Mouse (Mus musculus): ENCODE data around the gene Maff.

Gene Maff

GRCm38 (mm10) chr15:79346051-79346793, at the start of gene Maff:
Gene Maff (plus strand): TSS chr15:79346621.
- DNase-seq, result peak; percentile 57

DNA sequence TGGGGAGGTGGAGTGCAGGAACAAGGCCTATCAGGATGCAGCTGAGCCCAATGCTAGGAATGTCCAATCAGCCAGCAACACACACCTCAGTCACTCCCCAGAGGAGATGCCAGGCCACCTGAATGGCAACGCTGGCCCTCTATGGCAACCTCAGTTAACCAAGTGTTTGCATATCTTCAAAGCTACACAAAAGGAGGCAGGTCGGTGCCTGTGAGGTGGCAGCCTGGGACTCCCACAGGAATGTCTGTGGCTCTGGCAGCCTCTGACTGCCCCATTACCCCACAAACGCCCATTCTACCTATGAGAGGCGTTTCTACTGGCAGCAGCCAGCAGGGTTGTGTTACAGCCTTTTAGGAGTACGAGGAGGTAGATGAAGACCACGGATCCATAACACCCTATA, 47.9 kb upstream of the Maff start:
- DNase-seq, result peak; percentile 52

GRCm38 (mm10) chr15:79299563-79300155, 46.8 kb upstream of the Maff start:
- DNase-seq, result no peak

GRCm38 (mm10) chr15:79303725-79304124, 42.7 kb upstream of the Maff start:
- DNase-seq, result peak; percentile 58

- no peak for DNase-seq
These were observed 41.6 kb upstream of the Maff start for GRCm38 (mm10) chr15:79304832-79305231.

- no peak for DNase-seq
These were observed 40.3 kb upstream of the Maff start for GRCm38 (mm10) chr15:79306043-79306637.

DNA sequence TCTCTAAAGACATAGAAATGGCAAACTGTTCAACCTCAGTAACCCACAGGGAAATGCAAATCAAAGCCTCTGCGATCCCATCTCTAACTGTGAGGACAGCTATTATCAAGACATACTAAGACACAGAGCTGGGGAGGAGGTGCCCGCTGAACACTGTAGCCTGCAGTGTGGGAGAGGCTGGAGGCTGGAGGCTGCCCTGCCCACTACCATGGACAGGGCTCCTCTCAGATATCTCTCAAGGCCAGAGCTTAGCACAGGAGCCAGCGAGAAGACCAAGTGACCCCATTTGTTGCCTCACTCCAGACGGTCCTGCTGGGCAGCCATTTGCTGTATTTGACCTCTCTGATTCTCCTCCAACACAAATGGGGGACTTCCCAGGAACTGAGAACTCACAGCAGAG, 38.6 kb upstream of the Maff start:
- DNase-seq, result no peak

DNA sequence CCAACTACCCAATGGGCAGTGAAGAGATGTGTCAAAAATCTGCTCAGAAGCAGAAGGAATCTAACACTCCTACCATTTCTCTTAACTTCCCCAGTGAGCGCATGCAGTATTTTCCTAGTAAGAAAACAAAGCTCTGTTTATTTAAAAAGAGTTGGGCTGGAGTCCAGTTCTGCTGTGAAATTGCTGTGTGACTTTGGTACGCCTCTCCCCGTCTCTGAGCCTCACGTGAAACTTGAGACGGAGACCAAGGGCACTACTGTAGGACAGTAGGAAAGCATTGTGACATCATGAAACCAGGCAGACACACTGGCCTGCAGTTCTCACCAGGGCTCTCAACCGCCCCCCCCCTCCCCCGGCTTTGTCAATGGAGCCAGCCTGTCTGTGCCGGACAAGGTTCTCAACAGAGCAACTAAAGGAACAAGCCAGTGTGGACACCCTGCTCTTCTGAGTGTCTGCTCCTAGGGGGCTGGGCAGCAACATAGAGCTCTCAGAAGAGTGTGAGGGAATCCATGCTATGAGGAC, 32.5 kb upstream of the Maff start:
- DNase-seq, result peak; percentile 30

DNA sequence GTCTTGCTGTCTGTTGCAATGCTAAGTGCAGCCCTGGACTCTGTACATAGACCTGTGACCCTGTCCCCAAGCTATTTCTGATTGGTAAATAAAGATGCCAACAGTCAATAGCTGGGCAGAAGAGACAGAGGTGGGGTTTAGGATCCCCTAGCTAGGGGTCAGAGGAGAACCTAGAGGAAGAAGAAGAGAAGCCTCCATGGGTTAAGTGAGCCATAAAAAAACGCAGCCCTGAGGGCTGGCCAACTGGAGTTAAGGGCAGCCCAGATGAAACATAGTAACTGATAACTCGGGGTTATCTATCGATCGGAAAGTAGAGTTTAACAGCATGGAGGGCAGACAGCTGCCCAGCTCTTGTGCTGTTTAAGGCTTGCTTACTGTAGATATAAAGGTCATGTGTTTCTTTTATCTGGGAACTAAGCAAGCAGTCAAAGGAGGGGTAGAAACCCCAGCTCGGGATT, 24.7 kb upstream of the Maff start:
- DNase-seq, result no peak

GRCm38 (mm10) chr15:79322281-79322990, 24.0 kb upstream of the Maff start:
- peak; percentile 38 for DNase-seq

GRCm38 (mm10) chr15:79322991-79323790, 23.2 kb upstream of the Maff start:
- DNase-seq, result peak; percentile 97

DNA sequence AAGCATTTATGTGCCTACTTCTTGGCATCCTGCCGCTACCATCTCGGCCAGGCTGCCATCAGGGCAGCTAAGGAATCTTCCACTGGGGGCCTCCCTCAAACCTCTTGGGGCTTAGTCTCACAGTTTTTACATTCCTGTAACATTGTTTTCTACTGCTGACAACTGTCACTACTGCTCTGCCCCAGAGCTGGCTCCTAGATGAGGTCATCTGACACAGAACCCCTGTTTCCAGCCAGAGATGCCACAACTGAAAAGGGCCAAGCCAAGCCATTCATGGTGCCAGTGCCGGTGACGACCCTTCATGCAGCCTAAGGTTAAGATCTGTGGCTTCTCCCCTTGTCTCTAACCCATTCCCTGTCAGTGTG, 22.6 kb upstream of the Maff start:
- DNase-seq, result no peak

DNA sequence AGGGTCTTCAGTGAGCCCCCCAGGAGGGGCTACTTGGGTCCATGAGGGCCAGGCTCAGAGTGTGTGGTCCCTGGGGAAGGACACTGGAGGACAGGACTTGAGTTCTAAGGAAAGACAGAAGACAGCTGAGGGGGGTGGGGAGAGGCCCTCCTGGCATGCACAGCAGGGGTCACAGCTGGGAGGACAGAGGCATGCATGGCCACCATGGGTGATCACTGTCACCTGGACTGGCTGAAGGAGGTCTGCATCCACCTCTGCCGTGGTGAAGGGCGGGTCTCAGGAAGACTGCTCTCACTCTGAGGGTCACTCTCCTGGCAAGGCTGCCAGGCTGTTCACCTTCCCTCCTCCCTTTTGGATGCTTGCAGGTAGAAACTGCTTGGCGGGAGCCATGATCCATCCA, 22.0 kb upstream of the Maff start:
- no peak for DNase-seq

- no peak for DNase-seq
These were observed 20.7 kb upstream of the Maff start for GRCm38 (mm10) chr15:79325742-79326141.

- DNase-seq, result peak; percentile 84
These were observed 20.2 kb upstream of the Maff start for GRCm38 (mm10) chr15:79326264-79326663.

DNA sequence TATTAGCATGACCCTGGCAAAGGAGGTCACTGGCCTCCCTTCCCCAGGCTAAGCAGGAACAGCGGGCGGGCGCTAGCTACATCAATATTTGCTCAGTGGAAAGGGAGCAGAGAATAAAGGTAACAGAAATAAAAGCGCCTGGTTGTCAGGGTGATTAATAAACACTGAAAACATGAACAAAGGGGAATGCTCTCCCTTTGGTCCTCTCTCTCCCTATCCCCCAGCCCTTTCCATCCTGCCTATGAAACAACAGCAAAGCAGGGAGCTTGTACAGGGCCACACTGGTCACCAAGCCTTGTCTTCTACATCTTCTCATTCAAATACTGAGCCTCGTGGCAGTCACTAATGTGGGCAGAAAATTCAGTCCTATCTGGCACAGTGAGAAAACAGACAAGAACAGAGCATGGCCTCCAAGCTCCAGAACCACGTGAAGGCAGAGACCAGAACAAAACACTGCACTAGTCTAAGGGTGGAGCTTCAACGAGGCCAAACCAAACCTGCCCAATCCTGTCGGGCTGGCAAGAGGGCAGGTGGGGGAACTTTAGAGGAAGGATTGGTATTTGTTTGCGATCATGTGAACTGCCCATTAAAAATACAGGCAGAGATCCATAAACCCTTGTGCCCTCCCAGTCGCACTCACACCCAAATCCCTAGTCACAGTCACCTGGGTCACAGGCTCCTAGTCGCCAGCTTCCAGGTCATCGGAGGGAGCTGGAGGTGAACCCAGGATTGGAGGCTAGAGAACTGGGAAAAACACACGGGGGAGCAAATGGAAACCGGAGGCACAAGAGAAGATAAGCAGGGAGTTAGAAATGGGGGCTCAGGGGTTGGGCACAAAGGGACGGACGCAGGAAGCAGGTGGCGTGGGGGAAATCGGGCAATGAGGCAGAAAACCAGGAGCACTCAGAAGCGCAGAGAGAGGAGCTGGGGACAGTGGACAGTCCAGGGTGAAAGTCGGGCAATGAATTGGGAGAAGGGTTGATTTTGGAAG, 19.2 kb upstream of the Maff start:
- DNase-seq, result peak; percentile 78

- DNase-seq, result peak; percentile 100
These were observed 18.1 kb upstream of the Maff start, which contains the start of gene Pla2g6 for GRCm38 (mm10) chr15:79328058-79328938. Gene Pla2g6 (minus strand): TSS chr15:79328390.

- DNase-seq, result no peak
These were observed 17.5 kb upstream of the Maff start for GRCm38 (mm10) chr15:79328939-79329275.

GRCm38 (mm10) chr15:79329346-79329978, 17.0 kb upstream of the Maff start:
- DNase-seq, result no peak

DNA sequence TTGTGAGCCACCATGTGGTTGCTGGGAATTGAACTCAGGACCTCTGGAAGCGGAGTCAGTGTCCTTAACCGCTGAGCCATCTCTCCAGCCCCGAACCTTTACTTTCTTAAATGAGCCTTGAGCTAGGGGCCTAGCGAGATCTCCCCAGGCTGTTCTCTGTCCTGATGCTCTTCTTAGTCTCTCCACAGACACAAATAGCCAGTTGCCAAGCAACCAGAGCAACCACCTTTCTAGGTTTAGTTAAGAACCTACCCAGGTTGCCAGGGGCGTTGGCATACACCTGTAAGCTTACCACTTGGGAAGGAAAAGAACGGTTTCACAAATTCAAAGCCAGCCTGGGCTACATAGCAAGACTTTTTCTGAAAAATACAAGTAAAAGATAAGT, 16.4 kb upstream of the Maff start:
- DNase-seq, result peak; percentile 53
